Mouse (Mus musculus): ENCODE results near the gene Nhsl2.

GRCm38 (mm10) chrX:101939486-101939885, 90.3 kb downstream of the Nhsl2 start:
- no peak for TF ChIP-seq POLR2A (IDR thresholded peaks at IDR 0.05; ENCODE audit: insufficient read depth, low read length)
- TF ChIP-seq EP300 (IDR thresholded peaks at IDR 0.05; ENCODE audit: insufficient read depth, low read depth, low read length), result no peak
- TF ChIP-seq CTCF (IDR thresholded peaks at IDR 0.05; ENCODE audit: low read depth, low read length), result no peak
